9 mouse cellular contexts compared by ENCODE assay signal in genomic region chr4:46563847-46564246, GRCm38 (mm10). TPM values are rescaled to one million over a fixed set of nuclear protein-coding genes. Genes with fewer than 3 reads are reported as not detected.
DNase-seq lines count a peak whose midpoint lies in the region; ATAC-seq lines count a peak whose summit lies in the region.
"Had no signal": no experiment of that assay in that cellular context is flagged by ENCODE, and none has a peak within 500 bp of the region (broad histone marks: within the 10 kb centered on the region; RNA-seq: fewer than 3 reads in every experiment).

No protein-coding gene starts in this region.

- H3K27ac ChIP-seq in lung, embryonic 15.5 days, result no peak overlapping the region
- H3K27ac ChIP-seq in forebrain, embryonic 12.5 days, result no peak overlapping the region
- H3K27ac ChIP-seq: neural tube, embryonic 13.5 days had no signal

- 64% methylated on average over 10 of the region's 10 CpGs for WGBS in lung, embryonic 15.5 days
- WGBS in forebrain, embryonic 12.5 days, result 70% methylated on average over 10 of the region's 10 CpGs

- no peak overlapping the region for H3K4me2 ChIP-seq in lung, embryonic 15.5 days
- no peak overlapping the region for H3K4me2 ChIP-seq in forebrain, embryonic 12.5 days
- H3K4me2 ChIP-seq: neural tube, embryonic 13.5 days had no signal

- no peak overlapping the region for H3K4me3 ChIP-seq in lung, embryonic 15.5 days
- no peak overlapping the region for H3K4me3 ChIP-seq in forebrain, embryonic 12.5 days (replicated peaks)
- H3K4me3 ChIP-seq: neural tube, embryonic 13.5 days had no signal

- 0 out of 2 replicates have a peak, but pooled peaks have one; percentile 39 for ATAC-seq in lung, embryonic 15.5 days (ENCODE audit: borderline replicate concordance, extremely low read depth, low FRiP score, low TSS enrichment)
- no peak for ATAC-seq in forebrain, embryonic 12.5 days (ENCODE audit: low FRiP score)

- intact Hi-C loops in gastrocnemius, postnatal 36 days (cut with DNase I), result no loop called here
- intact Hi-C loops in gastrocnemius, postnatal 14 days (cut with DNase I; ENCODE audit: low total_unique reads), result no loop called here

- H3K27me3 ChIP-seq in lung, embryonic 15.5 days, result no peaks in the 10 kb centered on the region
- H3K27me3 ChIP-seq in forebrain, embryonic 12.5 days, result no peaks in the 10 kb centered on the region
- H3K27me3 ChIP-seq: neural tube, embryonic 13.5 days had no signal

- no peak overlapping the region for H3K9ac ChIP-seq in lung, embryonic 15.5 days
- H3K9ac ChIP-seq in forebrain, embryonic 12.5 days, result no peak overlapping the region
- H3K9ac ChIP-seq: neural tube, embryonic 13.5 days had no signal

- H3K36me3 ChIP-seq in lung, embryonic 15.5 days, result no peaks in the 10 kb centered on the region
- H3K36me3 ChIP-seq in forebrain, embryonic 12.5 days (replicated peaks), result no peaks in the 10 kb centered on the region
- H3K36me3 ChIP-seq: neural tube, embryonic 13.5 days had no signal

- no peaks in the 10 kb centered on the region for H3K4me1 ChIP-seq in lung, embryonic 15.5 days
- no peaks in the 10 kb centered on the region for H3K4me1 ChIP-seq in forebrain, embryonic 12.5 days
- H3K4me1 ChIP-seq: neural tube, embryonic 13.5 days had no signal

- DNase-seq in gastrocnemius, adult 18-20 months (ENCODE audit: low spot score), result peak; percentile 19
- no peak for DNase-seq in gastrocnemius, postnatal 36 days
- DNase-seq in CD4-positive, CD25-positive, alpha-beta regulatory T cell, adult 2 months (ENCODE audit: low read depth, low spot score), result peak; percentile 54
- peak; percentile 13 for DNase-seq in gastrocnemius, postnatal 14 days
- DNase-seq in thymus, adult 18-20 months, result peak; percentile 18 to 47
- DNase-seq in frontal cortex, postnatal 25 days (ENCODE audit: low spot score in 2 of 2), result no peak

- H3K9me3 ChIP-seq in lung, embryonic 15.5 days, result no peaks in the 10 kb centered on the region
- no peaks in the 10 kb centered on the region for H3K9me3 ChIP-seq in forebrain, embryonic 12.5 days
- H3K9me3 ChIP-seq: neural tube, embryonic 13.5 days had no signal

RNA-seq across cellular contexts. Expression of gene Trim14, which starts 27.9 kb away (rescaled TPM):
- total RNA-seq in gastrocnemius, adult 18-20 months (2021), result under 1 TPM; 0.50 to 0.76 TPM
- total RNA-seq in gastrocnemius, postnatal 36 days (2021), result under 1 TPM; 0.36 to 0.37 TPM
- under 1 TPM; 0.66 to 0.93 TPM for total RNA-seq in gastrocnemius, postnatal 14 days (2021)
- polyA plus RNA-seq in lung, embryonic 15.5 days (2015; fragmentation: Nextera tagmentation; extraction: Ambion mirVana), result 2.2 and 2.7 TPM in 2 replicates
- polyA plus RNA-seq in forebrain, embryonic 12.5 days (2016; fragmentation: Nextera tagmentation; extraction: Ambion mirVana), result 0.95 and 1.7 TPM in 2 replicates

RNA-seq across cellular contexts. Expression of gene Coro2a, which starts 38.2 kb away (rescaled TPM):
- under 1 TPM; 0.11 to 0.26 TPM for total RNA-seq in gastrocnemius, adult 18-20 months (2021)
- under 1 TPM; 0.05 to 0.42 TPM for total RNA-seq in gastrocnemius, postnatal 36 days (2021)
- total RNA-seq in gastrocnemius, postnatal 14 days (2021), result under 1 TPM; 0.27 to 0.66 TPM
- 3.4 and 5.3 TPM in 2 replicates for polyA plus RNA-seq in lung, embryonic 15.5 days (2015; fragmentation: Nextera tagmentation; extraction: Ambion mirVana)
- polyA plus RNA-seq in forebrain, embryonic 12.5 days (2016; fragmentation: Nextera tagmentation; extraction: Ambion mirVana), result 1.7 and 2.8 TPM in 2 replicates

Comparison
In these comparisons a context has a peak if more than half of its experiments do, and no peak if none do; other contexts are left out.
1. DNase-seq: peak in gastrocnemius, adult 18-20 months (single experiment), CD4-positive, CD25-positive, alpha-beta regulatory T cell, adult 2 months (single experiment), gastrocnemius, postnatal 14 days (single experiment) and thymus, adult 18-20 months (2 of 2); none in gastrocnemius, postnatal 36 days (0 of 2) and frontal cortex, postnatal 25 days (0 of 2).